ENCODE assay signal across 8 mouse cellular contexts in genomic region chr17:49309079-49309478, GRCm38 (mm10).
DNase-seq lines count a peak whose midpoint lies in the region; ATAC-seq and TF ChIP-seq lines count a peak whose summit lies in the region.

No protein-coding gene starts in this region.

- no peak for TF ChIP-seq CTCF in intestine, postnatal 0 days (IDR thresholded peaks at IDR 0.05; ENCODE audit: low read depth)
- no peak for TF ChIP-seq CTCF in left cerebral cortex, adult 2 months (IDR thresholded peaks at IDR 0.05)

- DNase-seq in MN1 (ENCODE audit: low spot score) = peak; percentile 8
- peak; percentile 43 for DNase-seq in adrenal gland, postnatal 14 days
- peak; percentile 66 to 83 for DNase-seq in left cerebral cortex, adult 2 months (ENCODE audit: extremely low spot score in 1 of 2, low spot score in 2 of 2)
- DNase-seq in spleen, adult 18-20 months = no peak
- no peak for DNase-seq in gastrocnemius, postnatal 25 days

- intact Hi-C loops in left cerebral cortex, adult 2 months (cut with DNase I) = no loop called here

- ATAC-seq in forebrain, embryonic 15.5 days (replicated peaks) = peak; percentile 98
- ATAC-seq in intestine, postnatal 0 days = peak; percentile 80
- peak; percentile 97 for ATAC-seq in neural tube, embryonic 14.5 days (ENCODE audit: low read depth)

- peak overlapping the region; percentile 57 for H3K27ac ChIP-seq in forebrain, embryonic 15.5 days (replicated peaks)
- no peak overlapping the region for H3K27ac ChIP-seq in intestine, postnatal 0 days (ENCODE audit: low read depth, low read length)
- H3K27ac ChIP-seq in left cerebral cortex, adult 2 months = no peak overlapping the region
- H3K27ac ChIP-seq in neural tube, embryonic 14.5 days (ENCODE audit: low read depth, low read length) = no peak overlapping the region

- H3K9ac ChIP-seq in forebrain, embryonic 15.5 days (replicated peaks) = no peak overlapping the region
- H3K9ac ChIP-seq in intestine, postnatal 0 days (ENCODE audit: low read depth, low read length) = no peak overlapping the region
- H3K9ac ChIP-seq in neural tube, embryonic 14.5 days (replicated peaks; ENCODE audit: low read depth, low read length) = no peak overlapping the region

- H3K9me3 ChIP-seq in forebrain, embryonic 15.5 days = no peaks in the 10 kb centered on the region
- no peaks in the 10 kb centered on the region for H3K9me3 ChIP-seq in intestine, postnatal 0 days (ENCODE audit: control insufficient read depth)
- no peaks in the 10 kb centered on the region for H3K9me3 ChIP-seq in neural tube, embryonic 14.5 days (ENCODE audit: control insufficient read depth, low read length)

- peak overlapping the region; percentile 27 for H3K4me3 ChIP-seq in forebrain, embryonic 15.5 days
- H3K4me3 ChIP-seq in intestine, postnatal 0 days (ENCODE audit: low read depth, low read length) = no peak overlapping the region
- no peak overlapping the region; the same call in 1 of the 2 replicates for H3K4me3 ChIP-seq in left cerebral cortex, adult 2 months
- H3K4me3 ChIP-seq in neural tube, embryonic 14.5 days (ENCODE audit: low read depth, low read length) = no peak overlapping the region

- H3K4me2 ChIP-seq in forebrain, embryonic 15.5 days (replicated peaks) = peak overlapping the region; percentile 35
- H3K4me2 ChIP-seq in intestine, postnatal 0 days (replicated peaks; ENCODE audit: low read depth) = 0 out of 2 replicates have a peak overlapping the region, but pooled peaks have one; percentile 6
- peak overlapping the region; percentile 29; the same call in 1 of the 2 replicates for H3K4me2 ChIP-seq in neural tube, embryonic 14.5 days (ENCODE audit: low read depth, low read length)

- no peaks in the 10 kb centered on the region for H3K36me3 ChIP-seq in forebrain, embryonic 15.5 days
- no peaks in the 10 kb centered on the region for H3K36me3 ChIP-seq in intestine, postnatal 0 days (ENCODE audit: control insufficient read depth, insufficient read depth)
- H3K36me3 ChIP-seq in neural tube, embryonic 14.5 days (ENCODE audit: control insufficient read depth, insufficient read depth, low read length) = no peaks in the 10 kb centered on the region

- 15% methylated on average over 5 of the region's 5 CpGs for WGBS in forebrain, embryonic 15.5 days
- WGBS in intestine, postnatal 0 days = 12% methylated on average over 5 of the region's 5 CpGs
- WGBS in neural tube, embryonic 14.5 days = 16% methylated on average over 5 of the region's 5 CpGs

- H3K4me1 ChIP-seq in forebrain, embryonic 15.5 days = peaks cover 6% of the 10 kb centered on the region; the same call in 1 of the 2 replicates
- H3K4me1 ChIP-seq in intestine, postnatal 0 days (replicated peaks; ENCODE audit: control insufficient read depth, insufficient read depth, low read length) = no peaks in the 10 kb centered on the region
- no peaks in the 10 kb centered on the region for H3K4me1 ChIP-seq in neural tube, embryonic 14.5 days (ENCODE audit: control insufficient read depth, insufficient read depth, low read length)

- H3K27me3 ChIP-seq in forebrain, embryonic 15.5 days = no peaks in the 10 kb centered on the region
- H3K27me3 ChIP-seq in intestine, postnatal 0 days (replicated peaks; ENCODE audit: control insufficient read depth, insufficient read depth, low read length) = no peaks in the 10 kb centered on the region
- H3K27me3 ChIP-seq in neural tube, embryonic 14.5 days (ENCODE audit: control insufficient read depth, insufficient read depth, low read length) = no peaks in the 10 kb centered on the region

Comparison
In these comparisons a context has a peak if more than half of its experiments do, and no peak if none do; other contexts are left out.
1. DNase-seq: peak in MN1 (single experiment), adrenal gland, postnatal 14 days (single experiment) and left cerebral cortex, adult 2 months (2 of 2); none in spleen, adult 18-20 months (0 of 2) and gastrocnemius, postnatal 25 days (single experiment).
2. Peak in every context shown above with its lines, with median percentiles within 50 percentile points of each other: ATAC-seq and H3K4me2 ChIP-seq.